ENCODE assay signal across 8 mouse cellular contexts in genomic region chr2:152736090-152736601, GRCm38 (mm10). TPM values are rescaled to one million over a fixed set of nuclear protein-coding genes. Genes with fewer than 3 reads are reported as not detected.
A peak's percentile ranks its signal among the peaks of the same experiment; 100 is the strongest.
DNase-seq lines count a peak whose midpoint lies in the region; ATAC-seq and TF ChIP-seq lines count a peak whose summit lies in the region.

Gene Id1 (plus strand): TSS chr2:152736251.

- no peaks in the 10 kb centered on the region for H3K9me3 ChIP-seq in forebrain, embryonic 10.5 days
- no peaks in the 10 kb centered on the region for H3K9me3 ChIP-seq in heart, embryonic 14.5 days (ENCODE audit: control insufficient read depth, low read length)
- no peaks in the 10 kb centered on the region for H3K9me3 ChIP-seq in liver, embryonic 14.5 days (ENCODE audit: control insufficient read depth, low read length)

- TF ChIP-seq CTCF in bone marrow, adult 2 months (IDR thresholded peaks at IDR 0.05; ENCODE audit: control insufficient read depth, insufficient read depth, low read length): no peak
- no peak for TF ChIP-seq CTCF in liver, embryonic 14.5 days (IDR thresholded peaks at IDR 0.05; ENCODE audit: low read depth)

- peak; percentile 73 for ATAC-seq in CD4-positive, CD25-positive, alpha-beta regulatory T cell, adult 4 months
- peak; percentile 67 for ATAC-seq in heart, embryonic 14.5 days (ENCODE audit: insufficient number of reproducible peaks, insufficient read depth, low FRiP score, low read depth)
- peak; percentile 76 for ATAC-seq in liver, embryonic 14.5 days (ENCODE audit: insufficient read depth)

- peak within 1 kb of the TSS; percentile 88 for H3K9ac ChIP-seq in heart, embryonic 14.5 days (ENCODE audit: low read length)
- peak within 1 kb of the TSS; percentile 69 for H3K9ac ChIP-seq in liver, embryonic 14.5 days (replicated peaks)

- no peaks in the 10 kb centered on the region for H3K36me3 ChIP-seq in forebrain, embryonic 10.5 days (replicated peaks)
- H3K36me3 ChIP-seq in heart, embryonic 14.5 days (ENCODE audit: control insufficient read depth, insufficient read depth, low read length): no peaks in the 10 kb centered on the region
- no peaks in the 10 kb centered on the region for H3K36me3 ChIP-seq in liver, embryonic 14.5 days (replicated peaks; ENCODE audit: control insufficient read depth, insufficient read depth, low read depth)

- peak within 1 kb of the TSS; percentile 84 for H3K4me2 ChIP-seq in heart, embryonic 14.5 days (ENCODE audit: low read length)
- peak within 1 kb of the TSS; percentile 93 for H3K4me2 ChIP-seq in liver, embryonic 14.5 days (ENCODE audit: low read depth)

- peak; percentile 88 for DNase-seq in forebrain, embryonic 10.5 days (ENCODE audit: extremely low spot score, low spot score)
- DNase-seq in kidney, postnatal 10 days: peak; percentile 92
- DNase-seq in liver, embryonic 14.5 days (ENCODE audit: low read depth in 3 of 3, low spot score in 3 of 3): peak; percentile 82 to 90 (median 83)
- peak; percentile 92 for DNase-seq in neural tube, embryonic 10.5 days (ENCODE audit: extremely low spot score, low spot score)
- peak; percentile 26 for DNase-seq in telencephalon, adult 2 months (ENCODE audit: low read depth, low spot score)

- H3K4me3 ChIP-seq in bone marrow, adult 2 months (replicated peaks; ENCODE audit: control insufficient read depth, low read depth, low read length): peak within 1 kb of the TSS; percentile 80
- peak within 1 kb of the TSS; percentile 75 for H3K4me3 ChIP-seq in forebrain, embryonic 10.5 days
- H3K4me3 ChIP-seq in heart, embryonic 14.5 days (ENCODE audit: control insufficient read depth in 1 of 2, insufficient read depth in 1 of 2, low read depth in 1 of 2, low read length in 2 of 2): peak within 1 kb of the TSS; percentile 58 to 63
- H3K4me3 ChIP-seq in liver, embryonic 14.5 days (ENCODE audit: insufficient read depth in 1 of 2, low read depth in 2 of 2, low read length in 2 of 2): peak within 1 kb of the TSS; percentile 61 to 70

- TF ChIP-seq POLR2A in bone marrow, adult 2 months (IDR thresholded peaks at IDR 0.05; ENCODE audit: borderline replicate concordance, control insufficient read depth, low read depth, low read length): peak; percentile 71

- peaks cover 45% of the 10 kb centered on the region for H3K27me3 ChIP-seq in forebrain, embryonic 10.5 days (ENCODE audit: poor library complexity, severe bottlenecking)
- no peaks in the 10 kb centered on the region for H3K27me3 ChIP-seq in heart, embryonic 14.5 days (ENCODE audit: control insufficient read depth, insufficient read depth, low read length)
- peaks cover 6% of the 10 kb centered on the region; the same call in 1 of the 2 replicates for H3K27me3 ChIP-seq in liver, embryonic 14.5 days (ENCODE audit: control insufficient read depth, insufficient read depth, low read length)

- TF ChIP-seq EP300 in liver, embryonic 14.5 days (IDR thresholded peaks at IDR 0.05; ENCODE audit: low read depth): no peak

- WGBS in bone marrow, adult 2 months: under 1% methylated on average over 28 of the region's 28 CpGs
- WGBS in forebrain, embryonic 10.5 days: under 1% methylated on average over 28 of the region's 28 CpGs
- WGBS in heart, embryonic 14.5 days: under 1% methylated on average over 28 of the region's 28 CpGs
- WGBS in liver, embryonic 14.5 days (ENCODE audit: insufficient replicate concordance): under 1% methylated on average over 28 of the region's 28 CpGs

- H3K27ac ChIP-seq in bone marrow, adult 2 months (ENCODE audit: control insufficient read depth, insufficient read depth, low read depth, low read length, poor library complexity): peak within 1 kb of the TSS; percentile 86
- peak within 1 kb of the TSS; percentile 92 for H3K27ac ChIP-seq in forebrain, embryonic 10.5 days
- peak within 1 kb of the TSS; percentile 82 to 87 for H3K27ac ChIP-seq in heart, embryonic 14.5 days (replicated peaks in 1 of 2; ENCODE audit: control insufficient read depth in 1 of 2, insufficient read depth in 1 of 2, low read depth in 2 of 2, low read length in 2 of 2)
- H3K27ac ChIP-seq in liver, embryonic 14.5 days: peak within 1 kb of the TSS; percentile 62

- no peaks in the 10 kb centered on the region; the same call in 1 of the 2 replicates for H3K4me1 ChIP-seq in bone marrow, adult 2 months (ENCODE audit: control insufficient read depth, insufficient read depth, low read length)
- peaks cover 69% of the 10 kb centered on the region for H3K4me1 ChIP-seq in forebrain, embryonic 10.5 days
- H3K4me1 ChIP-seq in heart, embryonic 14.5 days (ENCODE audit: control insufficient read depth in 2 of 2, insufficient read depth in 2 of 2, low read length in 2 of 2): peaks cover 19 to 45% of the 10 kb centered on the region in 2 experiments
- H3K4me1 ChIP-seq in liver, embryonic 14.5 days (replicated peaks; ENCODE audit: control insufficient read depth in 2 of 2, insufficient read depth in 2 of 2, low read length in 1 of 2): peaks cover 18 to 40% of the 10 kb centered on the region in 2 experiments

RNA-seq across cellular contexts. Expression of gene Id1, which starts in this region (rescaled TPM):
- polyA plus RNA-seq in CD4-positive, CD25-positive, alpha-beta regulatory T cell, adult 4 months (2017; shearing (Covaris generic)): under 1 TPM; 0.75 to 0.82 TPM
- 4.2 and 15.9 TPM in 2 replicates for polyA plus RNA-seq in bone marrow, adult 2 months (2011; ENCODE audit: insufficient read depth, insufficient read length, low replicate concordance, missing spikeins)
- 57.5 and 61.1 TPM in 2 replicates for polyA plus RNA-seq in forebrain, embryonic 10.5 days (2016; fragmentation: Nextera tagmentation; extraction: Ambion mirVana)
- polyA plus RNA-seq in heart, embryonic 14.5 days (2014; fragmentation: Nextera tagmentation; extraction: Ambion mirVana): 56.8 and 61.1 TPM in 2 replicates
- polyA plus RNA-seq in liver, embryonic 14.5 days (2012; rRNA removed): 45.6 and 50.6 TPM in 2 replicates
- polyA plus RNA-seq in liver, embryonic 14.5 days (2014; fragmentation: Nextera tagmentation; extraction: Ambion mirVana): 20.7 and 22.6 TPM in 2 replicates

Comparison
In these comparisons a context has a peak if more than half of its experiments do, and no peak if none do; other contexts are left out.
1. Peak in every context shown above with its lines: DNase-seq, ATAC-seq, H3K4me3 ChIP-seq and H3K27ac ChIP-seq.
2. Peak in ATAC-seq in CD4-positive, CD25-positive, alpha-beta regulatory T cell, adult 4 months; RNA of the gene not detected or under 1 TPM.
3. DNase-seq: peak in every context shown above with its lines; median percentile 92 in kidney, postnatal 10 days; 92 in neural tube, embryonic 10.5 days; 88 in forebrain, embryonic 10.5 days; 83 in liver, embryonic 14.5 days; 26 in telencephalon, adult 2 months.